Mouse (Mus musculus): Measurements from ENCODE around the gene Satb2. TPM values are rescaled to one million over a fixed set of nuclear protein-coding genes. Genes with fewer than 3 reads are reported as not detected.

The Satb2 gene
- polyA plus RNA-seq, 1 experiment, result 2.0 TPM

GRCm38 (mm10) chr1:56964493-56964892 is 14.0 kb downstream of the Satb2 start:
- no peak overlapping the region for H3K4me3 ChIP-seq (ENCODE audit: insufficient read depth, low read length)
- TF ChIP-seq POLR2A (IDR thresholded peaks at IDR 0.05; ENCODE audit: borderline replicate concordance, low read depth, low read length) (no peak), CTCF (IDR thresholded peaks at IDR 0.05; ENCODE audit: low read depth, low read length) (no peak)
- H3K27ac ChIP-seq (ENCODE audit: insufficient read depth, low read depth, low read length), result no peak overlapping the region
- peaks cover 2% of the 10 kb centered on the region; the same call in 1 of the 2 replicates for H3K4me1 ChIP-seq (ENCODE audit: control insufficient read depth, insufficient read depth, low read length)

- no peak overlapping the region for H3K27ac ChIP-seq (ENCODE audit: insufficient read depth, low read depth, low read length)
- H3K4me3 ChIP-seq (ENCODE audit: insufficient read depth, low read length), result no peak overlapping the region
- TF ChIP-seq CTCF (IDR thresholded peaks at IDR 0.05; ENCODE audit: low read depth, low read length) (no peak), POLR2A (IDR thresholded peaks at IDR 0.05; ENCODE audit: borderline replicate concordance, low read depth, low read length) (no peak)
- peaks cover 2% of the 10 kb centered on the region; the same call in 1 of the 2 replicates for H3K4me1 ChIP-seq (ENCODE audit: control insufficient read depth, insufficient read depth, low read length)
Observed at GRCm38 (mm10) chr1:56963291-56963690, 15.2 kb downstream of the Satb2 start.

GRCm38 (mm10) chr1:56958996-56959395 is 19.5 kb downstream of the Satb2 start:
- Histone ChIP-seq H3K4me1 (ENCODE audit: control insufficient read depth, insufficient read depth, low read length) (peaks cover 2% of the 10 kb centered on the region; the same call in 1 of the 2 replicates), H3K27ac (ENCODE audit: insufficient read depth, low read depth, low read length) (no peak overlapping the region), H3K4me3 (ENCODE audit: insufficient read depth, low read length) (no peak overlapping the region)
- TF ChIP-seq POLR2A (IDR thresholded peaks at IDR 0.05; ENCODE audit: borderline replicate concordance, low read depth, low read length) (no peak), CTCF (IDR thresholded peaks at IDR 0.05; ENCODE audit: low read depth, low read length) (no peak)

GRCm38 (mm10) chr1:56957942-56958341 is 20.5 kb downstream of the Satb2 start:
- Histone ChIP-seq H3K4me3 (ENCODE audit: insufficient read depth, low read length) (no peak overlapping the region), H3K27ac (ENCODE audit: insufficient read depth, low read depth, low read length) (no peak overlapping the region), H3K4me1 (ENCODE audit: control insufficient read depth, insufficient read depth, low read length) (no peaks in the 10 kb centered on the region)
- TF ChIP-seq POLR2A (IDR thresholded peaks at IDR 0.05; ENCODE audit: borderline replicate concordance, low read depth, low read length) (no peak), CTCF (IDR thresholded peaks at IDR 0.05; ENCODE audit: low read depth, low read length) (no peak)

GRCm38 (mm10) chr1:56956811-56957210 is 21.6 kb downstream of the Satb2 start:
- TF ChIP-seq CTCF (IDR thresholded peaks at IDR 0.05; ENCODE audit: low read depth, low read length) (no peak), POLR2A (IDR thresholded peaks at IDR 0.05; ENCODE audit: borderline replicate concordance, low read depth, low read length) (no peak)

GRCm38 (mm10) chr1:56955739-56956085 is 22.7 kb downstream of the Satb2 start:
- no peak overlapping the region for H3K27ac ChIP-seq (ENCODE audit: insufficient read depth, low read depth, low read length)
- H3K4me3 ChIP-seq (ENCODE audit: insufficient read depth, low read length), result no peak overlapping the region
- no peak for TF ChIP-seq POLR2A (IDR thresholded peaks at IDR 0.05; ENCODE audit: borderline replicate concordance, low read depth, low read length)
- TF ChIP-seq CTCF (IDR thresholded peaks at IDR 0.05; ENCODE audit: low read depth, low read length), result no peak
- H3K4me1 ChIP-seq (ENCODE audit: control insufficient read depth, insufficient read depth, low read length), result no peaks in the 10 kb centered on the region

More at GRCm38 (mm10) chr1:56956811-56957210, 21.6 kb downstream of the Satb2 start:
- H3K27ac ChIP-seq (ENCODE audit: insufficient read depth, low read depth, low read length), result no peak overlapping the region
- H3K4me3 ChIP-seq (ENCODE audit: insufficient read depth, low read length), result no peak overlapping the region
- no peaks in the 10 kb centered on the region for H3K4me1 ChIP-seq (ENCODE audit: control insufficient read depth, insufficient read depth, low read length)

- H3K4me1 ChIP-seq (ENCODE audit: control insufficient read depth, insufficient read depth, low read length), result no peaks in the 10 kb centered on the region
- no peak overlapping the region for H3K27ac ChIP-seq (ENCODE audit: insufficient read depth, low read depth, low read length)
- H3K4me3 ChIP-seq (ENCODE audit: insufficient read depth, low read length), result no peak overlapping the region
- TF ChIP-seq POLR2A (IDR thresholded peaks at IDR 0.05; ENCODE audit: borderline replicate concordance, low read depth, low read length), result no peak
- no peak for TF ChIP-seq CTCF (IDR thresholded peaks at IDR 0.05; ENCODE audit: low read depth, low read length)
Observed at GRCm38 (mm10) chr1:56955055-56955738, 23.3 kb downstream of the Satb2 start.

- Histone ChIP-seq H3K4me1 (ENCODE audit: control insufficient read depth, insufficient read depth, low read length) (no peaks in the 10 kb centered on the region), H3K27ac (ENCODE audit: insufficient read depth, low read depth, low read length) (no peak overlapping the region), H3K4me3 (ENCODE audit: insufficient read depth, low read length) (no peak overlapping the region)
- TF ChIP-seq POLR2A (IDR thresholded peaks at IDR 0.05; ENCODE audit: borderline replicate concordance, low read depth, low read length), result no peak
- no peak for TF ChIP-seq CTCF (IDR thresholded peaks at IDR 0.05; ENCODE audit: low read depth, low read length)
Observed at GRCm38 (mm10) chr1:56953538-56953937, 24.9 kb downstream of the Satb2 start.

- Histone ChIP-seq H3K4me1 (ENCODE audit: control insufficient read depth, insufficient read depth, low read length) (no peaks in the 10 kb centered on the region), H3K27ac (ENCODE audit: insufficient read depth, low read depth, low read length) (no peak overlapping the region), H3K4me3 (ENCODE audit: insufficient read depth, low read length) (no peak overlapping the region)
- TF ChIP-seq POLR2A (IDR thresholded peaks at IDR 0.05; ENCODE audit: borderline replicate concordance, low read depth, low read length) (no peak), CTCF (IDR thresholded peaks at IDR 0.05; ENCODE audit: low read depth, low read length) (no peak)
Observed at GRCm38 (mm10) chr1:56951980-56952379, 26.5 kb downstream of the Satb2 start.

- no peak overlapping the region for H3K27ac ChIP-seq (ENCODE audit: insufficient read depth, low read depth, low read length)
- TF ChIP-seq POLR2A (IDR thresholded peaks at IDR 0.05; ENCODE audit: borderline replicate concordance, low read depth, low read length) (no peak), CTCF (IDR thresholded peaks at IDR 0.05; ENCODE audit: low read depth, low read length) (no peak)
- no peak overlapping the region for H3K4me3 ChIP-seq (ENCODE audit: insufficient read depth, low read length)
- no peaks in the 10 kb centered on the region for H3K4me1 ChIP-seq (ENCODE audit: control insufficient read depth, insufficient read depth, low read length)
Observed at GRCm38 (mm10) chr1:56951525-56951924, 26.9 kb downstream of the Satb2 start.

All from bone marrow macrophage, adult 2 months (primary cell).